9 mouse cellular contexts compared by ENCODE assay signal in genomic region chr3:50076979-50077378, GRCm38 (mm10).
DNase-seq lines count a peak whose midpoint lies in the region; ATAC-seq and TF ChIP-seq lines count a peak whose summit lies in the region.
"Had no signal": no experiment of that assay in that cellular context is flagged by ENCODE, and none has a peak within 500 bp of the region (broad histone marks: within the 10 kb centered on the region; RNA-seq: fewer than 3 reads in every experiment).

No protein-coding gene starts in this region.

- H3K4me2 ChIP-seq in intestine, embryonic 14.5 days (ENCODE audit: low read length), result no peak overlapping the region
- H3K4me2 ChIP-seq in intestine, embryonic 16.5 days (ENCODE audit: low read depth, low read length), result no peak overlapping the region
- H3K4me2 ChIP-seq in hindbrain, postnatal 0 days (ENCODE audit: low read depth, low read length), result no peak overlapping the region
- H3K4me2 ChIP-seq: embryonic facial prominence, embryonic 13.5 days had no signal

- no peak overlapping the region for H3K27ac ChIP-seq in intestine, embryonic 14.5 days (ENCODE audit: low read depth)
- H3K27ac ChIP-seq in intestine, embryonic 16.5 days (ENCODE audit: low read length), result no peak overlapping the region
- H3K27ac ChIP-seq in hindbrain, postnatal 0 days, result no peak overlapping the region
- H3K27ac ChIP-seq: embryonic facial prominence, embryonic 13.5 days had no signal

- H3K9me3 ChIP-seq in intestine, embryonic 14.5 days (ENCODE audit: control insufficient read depth, low read length), result no peaks in the 10 kb centered on the region
- no peaks in the 10 kb centered on the region for H3K9me3 ChIP-seq in intestine, embryonic 16.5 days (ENCODE audit: control insufficient read depth, low read length)
- H3K9me3 ChIP-seq in hindbrain, postnatal 0 days (ENCODE audit: low read length), result no peaks in the 10 kb centered on the region
- H3K9me3 ChIP-seq: embryonic facial prominence, embryonic 13.5 days had no signal

- H3K36me3 ChIP-seq in intestine, embryonic 14.5 days (ENCODE audit: control insufficient read depth, insufficient read depth, low read length), result no peaks in the 10 kb centered on the region
- H3K36me3 ChIP-seq in intestine, embryonic 16.5 days (ENCODE audit: control insufficient read depth, insufficient read depth, low read length), result no peaks in the 10 kb centered on the region
- no peaks in the 10 kb centered on the region for H3K36me3 ChIP-seq in hindbrain, postnatal 0 days (ENCODE audit: insufficient read depth, low read length)
- H3K36me3 ChIP-seq: embryonic facial prominence, embryonic 13.5 days had no signal

- no peak overlapping the region for H3K9ac ChIP-seq in intestine, embryonic 14.5 days (ENCODE audit: low read length)
- H3K9ac ChIP-seq in intestine, embryonic 16.5 days (ENCODE audit: low read depth, low read length), result no peak overlapping the region
- no peak overlapping the region for H3K9ac ChIP-seq in hindbrain, postnatal 0 days (replicated peaks; ENCODE audit: low read length)
- H3K9ac ChIP-seq: embryonic facial prominence, embryonic 13.5 days had no signal

- H3K4me1 ChIP-seq in intestine, embryonic 14.5 days (replicated peaks; ENCODE audit: control insufficient read depth, insufficient read depth, low read length), result no peaks in the 10 kb centered on the region
- H3K4me1 ChIP-seq in intestine, embryonic 16.5 days (ENCODE audit: control insufficient read depth, insufficient read depth, low read length), result no peaks in the 10 kb centered on the region
- H3K4me1 ChIP-seq in hindbrain, postnatal 0 days (ENCODE audit: insufficient read depth, low read length), result no peaks in the 10 kb centered on the region

- no peaks in the 10 kb centered on the region for H3K27me3 ChIP-seq in intestine, embryonic 14.5 days (replicated peaks; ENCODE audit: control insufficient read depth, insufficient read depth, low read length)
- no peaks in the 10 kb centered on the region for H3K27me3 ChIP-seq in intestine, embryonic 16.5 days (replicated peaks; ENCODE audit: control insufficient read depth, insufficient read depth, low read length)
- no peaks in the 10 kb centered on the region for H3K27me3 ChIP-seq in hindbrain, postnatal 0 days (ENCODE audit: insufficient read depth, low read length)
- H3K27me3 ChIP-seq: embryonic facial prominence, embryonic 13.5 days had no signal

- TF ChIP-seq CTCF in hindbrain, postnatal 0 days (IDR thresholded peaks at IDR 0.05; ENCODE audit: low read depth), result peak; percentile 77

- peak; percentile 74 for DNase-seq in intestine, embryonic 14.5 days (ENCODE audit: low spot score)
- peak; percentile 76 for DNase-seq in ZHBTc4 (ENCODE audit: low read depth, low spot score)
- DNase-seq in embryo, embryonic 11 days, result peak; percentile 83
- peak; percentile 82 for DNase-seq in hindbrain, postnatal 0 days (ENCODE audit: low spot score)
- DNase-seq in left cerebral cortex, postnatal 4 days, result peak; percentile 65
- DNase-seq in retina, embryonic 14.5 days (ENCODE audit: low spot score), result peak; percentile 85
- no peak for DNase-seq in spleen, postnatal 4 days (ENCODE audit: low spot score in 2 of 2)

- no peak overlapping the region for H3K4me3 ChIP-seq in intestine, embryonic 14.5 days (ENCODE audit: low read depth, low read length)
- H3K4me3 ChIP-seq in intestine, embryonic 16.5 days (ENCODE audit: low read length), result no peak overlapping the region
- no peak overlapping the region for H3K4me3 ChIP-seq in hindbrain, postnatal 0 days (ENCODE audit: low read length)
- H3K4me3 ChIP-seq: embryonic facial prominence, embryonic 13.5 days had no signal

- ATAC-seq in intestine, embryonic 14.5 days (replicated peaks; ENCODE audit: low FRiP score, low TSS enrichment, low read depth), result no peak
- no peak for ATAC-seq in intestine, embryonic 16.5 days
- no peak for ATAC-seq in hindbrain, postnatal 0 days

- WGBS in intestine, embryonic 14.5 days, result 20% methylated on average over 7 of the region's 7 CpGs
- WGBS in intestine, embryonic 16.5 days, result 21% methylated on average over 7 of the region's 7 CpGs
- WGBS in hindbrain, postnatal 0 days, result 20% methylated on average over 7 of the region's 7 CpGs

- intact Hi-C loops in left cerebral cortex, postnatal 4 days (cut with DNase I), result loop anchor here (10.0 kb wide), 2 partner anchors 322 to 982 kb away; partner anchors contain the start of gene Pcdh18

Comparison
In these comparisons a context has a peak if more than half of its experiments do, and no peak if none do; other contexts are left out.
1. DNase-seq: peak in intestine, embryonic 14.5 days (single experiment), ZHBTc4 (single experiment), embryo, embryonic 11 days (single experiment), hindbrain, postnatal 0 days (single experiment), left cerebral cortex, postnatal 4 days (single experiment) and retina, embryonic 14.5 days (single experiment); none in spleen, postnatal 4 days (0 of 2).